Mouse (Mus musculus) CD4-positive, CD25-positive, alpha-beta regulatory T cell (primary cell): ENCODE results near the gene Robo2. TPM values are rescaled to one million over a fixed set of nuclear protein-coding genes. Genes with fewer than 3 reads are reported as not detected.

Experiments used
- polyA plus RNA-seq: library from polyadenylated mRNA; unstranded; fragments of 100-300 nt; shearing (Covaris generic); gene quantifications from one replicate; pipeline ENCODE4 v1.2.1, GENCODE M21; 2017

Gene Robo2
- polyA plus RNA-seq = 0.30 TPM

GRCm38 (mm10) chr16:74411481-74412251 is at the start of gene Robo2:
Robo2 (minus strand) TSS chr16:74411825.

